Mouse (Mus musculus): Measurements from ENCODE around the gene H2-D1.

Gene H2-D1

GRCm38 (mm10) chr17:35257378-35257777, 5.2 kb upstream of the H2-D1 start:
- no peak for DNase-seq

GRCm38 (mm10) chr17:35257824-35258491, 4.6 kb upstream of the H2-D1 start:
- DNase-seq, result peak; percentile 96 to 98

GRCm38 (mm10) chr17:35258492-35259478, 3.7 kb upstream of the H2-D1 start:
- DNase-seq, result no peak

GRCm38 (mm10) chr17:35259621-35260020, 2.9 kb upstream of the H2-D1 start:
- peak in 1 of 2 experiments; percentile 21 for DNase-seq

- no peak for DNase-seq
Observed at GRCm38 (mm10) chr17:35261651-35262050, 879 bp upstream of the H2-D1 start.

GRCm38 (mm10) chr17:35263523-35263883, 973 bp downstream of the H2-D1 start:
- DNase-seq, result peak in 1 of 2 experiments; percentile 26

GRCm38 (mm10) chr17:35267399-35268086, 5.0 kb downstream of the H2-D1 start:
- no peak for DNase-seq

- DNase-seq, result no peak
Observed at GRCm38 (mm10) chr17:35269653-35270347, 7.3 kb downstream of the H2-D1 start.

GRCm38 (mm10) chr17:35272249-35272648, 9.7 kb downstream of the H2-D1 start:
- DNase-seq, result no peak

GRCm38 (mm10) chr17:35274770-35275169, 12.2 kb downstream of the H2-D1 start:
- peak; percentile 95 to 97 for DNase-seq

- DNase-seq, result no peak
Observed at GRCm38 (mm10) chr17:35276304-35276864, 13.9 kb downstream of the H2-D1 start.

GRCm38 (mm10) chr17:35278049-35278448, 15.5 kb downstream of the H2-D1 start:
- DNase-seq, result no peak

GRCm38 (mm10) chr17:35278957-35279688, 16.6 kb downstream of the H2-D1 start:
- no peak for DNase-seq

GRCm38 (mm10) chr17:35280276-35280675, 17.7 kb downstream of the H2-D1 start:
- no peak for DNase-seq

GRCm38 (mm10) chr17:35285431-35285830, 22.9 kb downstream of the H2-D1 start:
- DNase-seq, result no peak

GRCm38 (mm10) chr17:35295796-35296195, 33.3 kb downstream of the H2-D1 start:
- peak; percentile 67 to 84 for DNase-seq

- DNase-seq, result peak in 1 of 2 experiments; percentile 37
Observed at GRCm38 (mm10) chr17:35300261-35300945, 37.9 kb downstream of the H2-D1 start.

- peak; percentile 96 to 99 for DNase-seq
Observed at GRCm38 (mm10) chr17:35301645-35302258, 39.2 kb downstream of the H2-D1 start.

GRCm38 (mm10) chr17:35303271-35303670, 40.7 kb downstream of the H2-D1 start:
- no peak for DNase-seq

GRCm38 (mm10) chr17:35303756-35304350, 41.3 kb downstream of the H2-D1 start:
- no peak for DNase-seq
